Mouse (Mus musculus): ENCODE results near the gene Bcl11b.

Gene Bcl11b

GRCm38 (mm10) chr12:107998746-107999145 is 4.7 kb downstream of the Bcl11b start:
- WGBS: 1% methylated on average over 20 of the region's 20 CpGs

GRCm38 (mm10) chr12:107997901-107998300 is 5.5 kb downstream of the Bcl11b start:
- WGBS: 62% methylated on average over 11 of the region's 11 CpGs

GRCm38 (mm10) chr12:107997241-107997640 is 6.2 kb downstream of the Bcl11b start:
- WGBS: 56% methylated on average over 3 of the region's 3 CpGs

- 55% methylated on average over 4 of the region's 4 CpGs for WGBS
Measured at GRCm38 (mm10) chr12:107996773-107997172, 6.6 kb downstream of the Bcl11b start.

- WGBS: 60% methylated on average over 6 of the region's 6 CpGs
Measured at GRCm38 (mm10) chr12:107996216-107996615, 7.2 kb downstream of the Bcl11b start.

- WGBS: 45% methylated on average over 4 of the region's 4 CpGs
Measured at GRCm38 (mm10) chr12:107994421-107994820, 9.0 kb downstream of the Bcl11b start.

- 71% methylated on average over 4 of the region's 4 CpGs for WGBS
Measured at GRCm38 (mm10) chr12:107993029-107993428, 10.4 kb downstream of the Bcl11b start.

- WGBS: 56% methylated on average over 11 of the region's 11 CpGs
Measured at GRCm38 (mm10) chr12:107991191-107991590, 12.2 kb downstream of the Bcl11b start.

GRCm38 (mm10) chr12:107983211-107983610 is 20.2 kb downstream of the Bcl11b start:
- 77% methylated on average over 8 of the region's 8 CpGs for WGBS

- WGBS: 78% methylated on average over 9 of the region's 9 CpGs
Measured at GRCm38 (mm10) chr12:107982306-107982705, 21.1 kb downstream of the Bcl11b start.

- WGBS: 62% methylated on average over 6 of the region's 6 CpGs
Measured at GRCm38 (mm10) chr12:107981231-107981630, 22.2 kb downstream of the Bcl11b start.

GRCm38 (mm10) chr12:107980261-107980961 is 23.0 kb downstream of the Bcl11b start:
- 11% methylated on average over 51 of the region's 51 CpGs for WGBS

GRCm38 (mm10) chr12:107979710-107980260 is 23.6 kb downstream of the Bcl11b start:
- WGBS: 23% methylated on average over 28 of the region's 28 CpGs

- 76% methylated on average over 8 of the region's 8 CpGs for WGBS
Measured at GRCm38 (mm10) chr12:107978736-107979255, 24.6 kb downstream of the Bcl11b start.

- WGBS: 40% methylated on average over 14 of the region's 14 CpGs
Measured at GRCm38 (mm10) chr12:107978063-107978462, 25.3 kb downstream of the Bcl11b start.

- WGBS: 33% methylated on average over 9 of the region's 9 CpGs
Measured at GRCm38 (mm10) chr12:107977534-107977933, 25.9 kb downstream of the Bcl11b start.

- WGBS: 40% methylated on average over 8 of the region's 8 CpGs
Measured at GRCm38 (mm10) chr12:107977086-107977485, 26.3 kb downstream of the Bcl11b start.

- WGBS: 11% methylated on average over 22 of the region's 22 CpGs
Measured at GRCm38 (mm10) chr12:107976571-107977001, 26.8 kb downstream of the Bcl11b start.

GRCm38 (mm10) chr12:107975897-107976570 is 27.4 kb downstream of the Bcl11b start:
- 11% methylated on average over 14 of the region's 14 CpGs for WGBS

GRCm38 (mm10) chr12:107975479-107975896 is 27.9 kb downstream of the Bcl11b start:
- WGBS: 51% methylated on average over 10 of the region's 10 CpGs

GRCm38 (mm10) chr12:107974504-107974903 is 28.9 kb downstream of the Bcl11b start:
- WGBS: 75% methylated on average over 11 of the region's 11 CpGs

GRCm38 (mm10) chr12:107973556-107974140 is 29.8 kb downstream of the Bcl11b start:
- 65% methylated on average over 11 of the region's 11 CpGs for WGBS

Measured in cerebral cortex, adult 2 months (tissue).